Mouse (Mus musculus) embryonic facial prominence, embryonic 11.5 days (tissue): ENCODE results near the gene Zic4. TPM values are rescaled to one million over a fixed set of nuclear protein-coding genes. Genes with fewer than 3 reads are reported as not detected.

Experiments used
- ATAC-seq: fragments of 200-750 bp; cut with Nextera tagmentation; replicated peaks from 2 replicates; pipeline ENCODE4 v1.8.0; 2017; ENCODE audit warnings: low read depth; ENCODE audit not compliant: insufficient number of reproducible peaks, low FRiP score, low TSS enrichment
- DNase-seq: peaks from one replicate; pipeline ENCODE4 v3.0.0-alpha.2; 2015; ENCODE audit warnings: low spot score
- H3K27ac ChIP-seq: fragments of 300-500 bp; sonication (generic); replicated peaks from 2 replicates; pipeline ENCODE4 v1.5.1; 2014; ENCODE audit warnings: mild to moderate bottlenecking, low read depth, low read length, control low read depth
- H3K27me3 ChIP-seq: fragments of 300-500 bp; sonication (generic); 2 replicates; pipeline ENCODE4 v1.6.1; 2014; ENCODE audit warnings: mild to moderate bottlenecking, low read length, moderate library complexity, mixed read lengths; ENCODE audit not compliant: control insufficient read depth, insufficient read depth
- H3K36me3 ChIP-seq: fragments of 300-500 bp; sonication (generic); replicated peaks from 2 replicates; pipeline ENCODE4 v1.6.1; 2014; ENCODE audit warnings: low read depth, mild to moderate bottlenecking, low read length, moderate library complexity, mixed read lengths; ENCODE audit not compliant: control insufficient read depth, insufficient read depth
- H3K4me1 ChIP-seq: fragments of 300-500 bp; sonication (generic); 2 replicates; pipeline ENCODE4 v1.6.1; 2014; ENCODE audit warnings: low read length, mixed read lengths; ENCODE audit not compliant: control insufficient read depth, insufficient read depth
- H3K4me2 ChIP-seq: fragments of 300-500 bp; sonication (generic); 2 replicates; pipeline ENCODE4 v1.6.1; 2014; ENCODE audit warnings: low read depth, mild to moderate bottlenecking, control low read depth, low read length, moderate library complexity
- H3K4me3 ChIP-seq: fragments of 300-500 bp; sonication (generic); 2 replicates; pipeline ENCODE4 v1.5.1; 2014; ENCODE audit warnings: low read depth, low read length, control low read depth
- H3K9ac ChIP-seq: fragments of 300-500 bp; sonication (generic); replicated peaks from 2 replicates; pipeline ENCODE4 v1.6.1; 2014; ENCODE audit warnings: mild to moderate bottlenecking, control low read depth, low read length
- H3K9me3 ChIP-seq: fragments of 300-500 bp; sonication (generic); replicated peaks from 2 replicates; pipeline ENCODE4 v1.6.1; 2016; ENCODE audit warnings: mild to moderate bottlenecking, low read length, inconsistent platforms, mixed read lengths; ENCODE audit not compliant: control insufficient read depth
- WGBS: fragments of 180-500 bp; shearing (Covaris S2); extraction: QIAGEN DNeasy Blood & Tissue Kit; methylation state at CpG from one replicate; pipeline ENCODE4 v1.1.7; 2014; 5-methylcytosine and 5-hydroxymethylcytosine counted together
- polyA plus RNA-seq: library from polyadenylated mRNA; unstranded; fragments of >200 nt; fragmentation: Nextera tagmentation; extraction: Ambion mirVana; gene quantifications from 2 replicates; pipeline ENCODE4 v1.2.1, GENCODE M21; 2014

Gene Zic4
- polyA plus RNA-seq, 1 experiment from 2014 or later, result 6.9 TPM

- DNase-seq (no peak), ATAC-seq (no peak)
- Histone ChIP-seq H3K36me3 (no peaks in the 10 kb centered on the region), H3K27ac (no peak overlapping the region), H3K4me2 (no peak overlapping the region), H3K4me3 (no peak overlapping the region), H3K9me3 (no peaks in the 10 kb centered on the region), H3K27me3 (peaks cover 79% of the 10 kb centered on the region), H3K9ac (no peak overlapping the region), H3K4me1 (no peaks in the 10 kb centered on the region)
- 12% methylated on average over 4 of the region's 4 CpGs for WGBS
Measured at GRCm38 (mm10) chr9:91371608-91372007, 9.4 kb downstream of the Zic4 start.

GRCm38 (mm10) chr9:91373811-91374575, 11.8 kb downstream of the Zic4 start:
- 18% methylated on average over 3 of the region's 3 CpGs for WGBS
- Histone ChIP-seq H3K27ac (no peak overlapping the region), H3K4me2 (no peak overlapping the region), H3K36me3 (no peaks in the 10 kb centered on the region), H3K9ac (no peak overlapping the region), H3K4me3 (no peak overlapping the region), H3K9me3 (no peaks in the 10 kb centered on the region), H3K4me1 (no peaks in the 10 kb centered on the region), H3K27me3 (peaks cover 86% of the 10 kb centered on the region)
- ATAC-seq (no peak), DNase-seq (no peak)

- 6% methylated on average over 4 of the region's 4 CpGs for WGBS
- no peak for ATAC-seq
- DNase-seq, result no peak
Measured at GRCm38 (mm10) chr9:91374665-91375064, 12.5 kb downstream of the Zic4 start.

GRCm38 (mm10) chr9:91377036-91377872, 15.0 kb downstream of the Zic4 start:
- no peaks in the 10 kb centered on the region; the same call in 1 of the 2 replicates for H3K4me1 ChIP-seq
- H3K9me3 ChIP-seq, result no peaks in the 10 kb centered on the region
- H3K4me2 ChIP-seq, result no peak overlapping the region
- ATAC-seq (no peak), DNase-seq (no peak)
- H3K4me3 ChIP-seq, result no peak overlapping the region
- no peaks in the 10 kb centered on the region for H3K36me3 ChIP-seq
- H3K9ac ChIP-seq, result no peak overlapping the region
- H3K27ac ChIP-seq, result no peak overlapping the region
- 4% methylated on average over 14 of the region's 14 CpGs for WGBS
- peaks cover 74% of the 10 kb centered on the region for H3K27me3 ChIP-seq

More at GRCm38 (mm10) chr9:91374665-91375064, 12.5 kb downstream of the Zic4 start:
- H3K9me3 ChIP-seq, result no peaks in the 10 kb centered on the region
- H3K36me3 ChIP-seq, result no peaks in the 10 kb centered on the region
- H3K4me1 ChIP-seq, result no peaks in the 10 kb centered on the region
- H3K4me3 ChIP-seq, result no peak overlapping the region
- H3K9ac ChIP-seq, result no peak overlapping the region
- no peak overlapping the region for H3K27ac ChIP-seq
- H3K27me3 ChIP-seq, result peaks cover 86% of the 10 kb centered on the region
- H3K4me2 ChIP-seq, result no peak overlapping the region

- Histone ChIP-seq H3K4me1 (no peaks in the 10 kb centered on the region; the same call in 1 of the 2 replicates), H3K4me3 (no peak overlapping the region)
- WGBS, result 2% methylated on average over 16 of the region's 16 CpGs
Measured at GRCm38 (mm10) chr9:91377873-91378150, 15.6 kb downstream of the Zic4 start.

GRCm38 (mm10) chr9:91378411-91379299, 16.4 kb downstream of the Zic4 start:
- DNase-seq, result no peak
- under 1% methylated on average over 48 of the region's 48 CpGs for WGBS
- Histone ChIP-seq H3K4me3 (peak overlapping the region; percentile 14; the same call in 1 of the 2 replicates), H3K9me3 (no peaks in the 10 kb centered on the region), H3K4me2 (peak overlapping the region; percentile 32), H3K9ac (peak overlapping the region; percentile 39; the same call in 1 of the 2 replicates), H3K4me1 (no peaks in the 10 kb centered on the region; the same call in 1 of the 2 replicates), H3K27me3 (peaks cover 79% of the 10 kb centered on the region), H3K36me3 (no peaks in the 10 kb centered on the region), H3K27ac (no peak overlapping the region)
- no peak for ATAC-seq

More at GRCm38 (mm10) chr9:91377873-91378150, 15.6 kb downstream of the Zic4 start:
- H3K4me2 ChIP-seq, result no peak overlapping the region
- H3K27me3 ChIP-seq, result peaks cover 75% of the 10 kb centered on the region
- no peak overlapping the region for H3K27ac ChIP-seq
- H3K9me3 ChIP-seq, result no peaks in the 10 kb centered on the region
- DNase-seq (no peak), ATAC-seq (no peak)
- H3K9ac ChIP-seq, result no peak overlapping the region
- H3K36me3 ChIP-seq, result no peaks in the 10 kb centered on the region

GRCm38 (mm10) chr9:91379300-91379635, 17.1 kb downstream of the Zic4 start:
- Histone ChIP-seq H3K9ac (peak overlapping the region; percentile 39; the same call in 1 of the 2 replicates), H3K4me1 (no peaks in the 10 kb centered on the region; the same call in 1 of the 2 replicates), H3K27me3 (peaks cover 78% of the 10 kb centered on the region), H3K9me3 (no peaks in the 10 kb centered on the region), H3K27ac (no peak overlapping the region), H3K36me3 (no peaks in the 10 kb centered on the region), H3K4me3 (peak overlapping the region; percentile 14), H3K4me2 (peak overlapping the region; percentile 7; the same call in 1 of the 2 replicates)
- ATAC-seq, result no peak
- DNase-seq, result no peak
- WGBS, result 2% methylated on average over 8 of the region's 8 CpGs
